In genomic region chr2:135888767-135889166, GRCm38 (mm10) we compare ENCODE assay signal across 11 mouse cellular contexts.
"Had no signal": no experiment of that assay in that cellular context is flagged by ENCODE, and none has a peak within 500 bp of the region (broad histone marks: within the 10 kb centered on the region; RNA-seq: fewer than 3 reads in every experiment).

No protein-coding gene starts in this region.

- H3K9ac ChIP-seq: limb, embryonic 13.5 days; liver, embryonic 14.5 days; neural tube, embryonic 15.5 days had no signal

- H3K36me3 ChIP-seq: limb, embryonic 13.5 days; neural tube, embryonic 15.5 days had no signal

- H3K27me3 ChIP-seq: limb, embryonic 13.5 days; neural tube, embryonic 15.5 days had no signal

- DNase-seq: kidney, postnatal 14 days; left cerebral cortex, postnatal 4 days; midbrain, embryonic 14.5 days; right cerebral cortex, adult 18-20 months; right cerebral cortex, postnatal 25 days; thymus, adult 18-20 months; thymus, postnatal 14 days had no signal

- H3K4me3 ChIP-seq: limb, embryonic 13.5 days; myocyte; neural tube, embryonic 15.5 days had no signal

- H3K27ac ChIP-seq: limb, embryonic 13.5 days; liver, embryonic 14.5 days; neural tube, embryonic 15.5 days had no signal

- H3K9me3 ChIP-seq: limb, embryonic 13.5 days; neural tube, embryonic 15.5 days had no signal

- H3K4me2 ChIP-seq: limb, embryonic 13.5 days; neural tube, embryonic 15.5 days had no signal
